Mouse (Mus musculus) testis, adult 2 months (tissue): ENCODE data around the gene Srp54c.

Experiments
- CTCF ChIP-seq: fragments of 200-500 bp; IDR thresholded peaks from 2 replicates; pipeline ENCODE4 v1.5.1; 2012; ENCODE audit warnings: low read depth, mild to moderate bottlenecking, inconsistent platforms, low read length, moderate library complexity; ENCODE audit not compliant: control insufficient read depth, insufficient read depth, insufficient replicate concordance
- POLR2A ChIP-seq: fragments of 200-500 bp; IDR thresholded peaks from 2 replicates; pipeline ENCODE4 v1.6.1; 2012; ENCODE audit warnings: low read depth, mild to moderate bottlenecking, inconsistent platforms, low read length, moderate library complexity; ENCODE audit not compliant: control insufficient read depth

GRCm38 (mm10) chr12:55300820-55301351 is 70.9 kb downstream of the Srp54c start:
- TF ChIP-seq POLR2A, result no peak
- TF ChIP-seq CTCF, result no peak
